Mouse (Mus musculus): Measurements from ENCODE around the gene Ampd1. TPM values are rescaled to one million over a fixed set of nuclear protein-coding genes. Genes with fewer than 3 reads are reported as not detected.
A peak's percentile ranks its signal among the peaks of the same experiment; 100 is the strongest.

Ampd1 gene
- total RNA-seq, 1 experiment from 2014 or later, result not detected

GRCm38 (mm10) chr3:103146330-103147166 is 72.7 kb downstream of the Ampd1 start:
- no peak for ATAC-seq (replicated peaks; ENCODE audit: low read depth, poor library complexity, severe bottlenecking)

GRCm38 (mm10) chr3:103147775-103148174 is 74.0 kb downstream of the Ampd1 start:
- no peak for ATAC-seq (replicated peaks; ENCODE audit: low read depth, poor library complexity, severe bottlenecking)

GRCm38 (mm10) chr3:103148941-103149340 is 75.1 kb downstream of the Ampd1 start:
- ATAC-seq (replicated peaks; ENCODE audit: low read depth, poor library complexity, severe bottlenecking), result 0 out of 2 replicates have a peak, but pooled peaks have one; percentile 32

Other genes with a start within 250 kb of the Ampd1 start
- not detected in 2 replicates for gene Sycp1, start 137.9 kb upstream of the Ampd1 start, total RNA-seq (2017)
- gene Nr1h5, start 109.9 kb upstream of the Ampd1 start, total RNA-seq (2017), result not detected in 2 replicates
- 19.2 and 34.2 TPM in 2 replicates for gene Sike1, start 78.3 kb upstream of the Ampd1 start, total RNA-seq (2017)
- gene Csde1, start 53.6 kb upstream of the Ampd1 start, total RNA-seq (2017), result 549 and 614 TPM in 2 replicates
- gene Nras, start 15.7 kb upstream of the Ampd1 start, total RNA-seq (2017), result 104 and 110 TPM in 2 replicates
- 3.9 and 4.1 TPM in 2 replicates for gene Dennd2c, start 28.6 kb downstream of the Ampd1 start, total RNA-seq (2017)
- gene Bcas2, start 97.6 kb downstream of the Ampd1 start, total RNA-seq (2017), result 173 and 237 TPM in 2 replicates
- gene Trim33, start 205.3 kb downstream of the Ampd1 start, total RNA-seq (2017), result 90.1 and 97.9 TPM in 2 replicates